Mouse (Mus musculus) cerebellum, adult 9-10 months (tissue): ENCODE data around the gene Itgb7.

Experiments used
- DNase-seq: peaks from one replicate; pipeline ENCODE4 v3.0.0; 2022

Itgb7 gene

GRCm38 (mm10) chr15:102192271-102192812 is 39.4 kb downstream of the Itgb7 start:
- no peak for DNase-seq

GRCm38 (mm10) chr15:102191699-102192098 is 40.0 kb downstream of the Itgb7 start:
- no peak for DNase-seq

GRCm38 (mm10) chr15:102188883-102189282 is 42.9 kb downstream of the Itgb7 start:
- DNase-seq, result no peak

GRCm38 (mm10) chr15:102188096-102188495 is 43.6 kb downstream of the Itgb7 start:
- no peak for DNase-seq

GRCm38 (mm10) chr15:102186239-102186638 is 45.5 kb downstream of the Itgb7 start:
- DNase-seq, result no peak

- DNase-seq, result no peak
Measured at GRCm38 (mm10) chr15:102183076-102183475, 48.7 kb downstream of the Itgb7 start.

GRCm38 (mm10) chr15:102179924-102180323 is 51.8 kb downstream of the Itgb7 start:
- DNase-seq, result no peak

- no peak for DNase-seq
Measured at GRCm38 (mm10) chr15:102179106-102179505, 52.6 kb downstream of the Itgb7 start.

- DNase-seq, result peak; percentile 92
Measured at GRCm38 (mm10) chr15:102178279-102178678, 53.5 kb downstream of the Itgb7 start.

GRCm38 (mm10) chr15:102177417-102177816 is 54.3 kb downstream of the Itgb7 start:
- no peak for DNase-seq

- DNase-seq, result no peak
Measured at GRCm38 (mm10) chr15:102176571-102177316, 55.0 kb downstream of the Itgb7 start.

- no peak for DNase-seq
Measured at GRCm38 (mm10) chr15:102175736-102176319, 55.9 kb downstream of the Itgb7 start.

GRCm38 (mm10) chr15:102173581-102173980 is 58.2 kb downstream of the Itgb7 start:
- DNase-seq, result no peak

- no peak for DNase-seq
Measured at GRCm38 (mm10) chr15:102169064-102169463, 62.7 kb downstream of the Itgb7 start.

GRCm38 (mm10) chr15:102167620-102168021 is 64.1 kb downstream of the Itgb7 start:
- no peak for DNase-seq
